Mouse (Mus musculus): ENCODE data around the gene Pde4d.

The Pde4d gene

GRCm38 (mm10) chr13:108601021-108601420 lies 151.3 kb downstream of the Pde4d start:
- peak; percentile 35 for DNase-seq

- DNase-seq, result no peak
These were observed 153.8 kb downstream of the Pde4d start for GRCm38 (mm10) chr13:108603502-108603901.

- no peak for DNase-seq
These were observed 154.5 kb downstream of the Pde4d start for GRCm38 (mm10) chr13:108604213-108604612.

GRCm38 (mm10) chr13:108618207-108618606 lies 168.5 kb downstream of the Pde4d start:
- no peak for DNase-seq

GRCm38 (mm10) chr13:108622681-108623080 lies 172.9 kb downstream of the Pde4d start:
- DNase-seq, result no peak

GRCm38 (mm10) chr13:108623929-108624328 lies 174.2 kb downstream of the Pde4d start:
- DNase-seq, result no peak

- DNase-seq, result no peak
These were observed 176.4 kb downstream of the Pde4d start for GRCm38 (mm10) chr13:108626166-108626565.

GRCm38 (mm10) chr13:108628501-108628900 lies 178.8 kb downstream of the Pde4d start:
- peak; percentile 8 for DNase-seq

- DNase-seq, result no peak
These were observed 180.8 kb downstream of the Pde4d start for GRCm38 (mm10) chr13:108630576-108630975.

GRCm38 (mm10) chr13:108631222-108631621 lies 181.5 kb downstream of the Pde4d start:
- no peak for DNase-seq

GRCm38 (mm10) chr13:108636526-108636925 lies 186.8 kb downstream of the Pde4d start:
- no peak for DNase-seq

- no peak for DNase-seq
These were observed 192.5 kb downstream of the Pde4d start for GRCm38 (mm10) chr13:108642259-108642658.

GRCm38 (mm10) chr13:108646801-108647200 lies 197.1 kb downstream of the Pde4d start:
- DNase-seq, result no peak

GRCm38 (mm10) chr13:108647239-108647638 lies 197.5 kb downstream of the Pde4d start:
- no peak for DNase-seq

- DNase-seq, result no peak
These were observed 204.4 kb downstream of the Pde4d start for GRCm38 (mm10) chr13:108654026-108654723.

- no peak for DNase-seq
These were observed 216.8 kb downstream of the Pde4d start for GRCm38 (mm10) chr13:108666579-108666978.

GRCm38 (mm10) chr13:108667077-108667476 lies 217.3 kb downstream of the Pde4d start:
- no peak for DNase-seq

GRCm38 (mm10) chr13:108677056-108677455 lies 227.3 kb downstream of the Pde4d start:
- no peak for DNase-seq

- DNase-seq, result no peak
These were observed 233.3 kb downstream of the Pde4d start for GRCm38 (mm10) chr13:108683018-108683417.

- DNase-seq, result no peak
These were observed 236.1 kb downstream of the Pde4d start for GRCm38 (mm10) chr13:108685817-108686216.

GRCm38 (mm10) chr13:108686262-108686661 lies 236.5 kb downstream of the Pde4d start:
- DNase-seq, result no peak

GRCm38 (mm10) chr13:108686807-108687206 lies 237.1 kb downstream of the Pde4d start:
- no peak for DNase-seq

GRCm38 (mm10) chr13:108692883-108693550 lies 243.3 kb downstream of the Pde4d start:
- no peak for DNase-seq

GRCm38 (mm10) chr13:108705441-108705840 lies 255.7 kb downstream of the Pde4d start:
- no peak for DNase-seq
